Mouse (Mus musculus) left cerebral cortex, adult 8-10 months (tissue): ENCODE measurements at regions not wholly inside any gene's neighbourhood (a gene's known extent, or its start where the extent isn't known, plus 50 kb on each side); places are given as distances from the start of the nearest gene placed in this dataset.

Source experiments
- microRNA-seq, 2 experiments: library from miRNA; unstranded; fragments of <30 nt; microRNA quantifications; one replicate each; pipeline ENCODE4 v1.2.0; 2022

Small RNA genes in the stretch of these regions (microRNA-seq; reads per million reads assigned to microRNA genes)
- gene Gm22368 (0 reads per million in 2 experiments), gene Gm44376 (0 reads per million in 2 experiments)
